Mouse (Mus musculus): Measurements from ENCODE around the gene Hist1h3d. TPM values are rescaled to one million over a fixed set of nuclear protein-coding genes. Genes with fewer than 3 reads are reported as not detected.

Gene Hist1h3d
- polyA plus RNA-seq, 1 experiment, result 21.8 TPM

DNA sequence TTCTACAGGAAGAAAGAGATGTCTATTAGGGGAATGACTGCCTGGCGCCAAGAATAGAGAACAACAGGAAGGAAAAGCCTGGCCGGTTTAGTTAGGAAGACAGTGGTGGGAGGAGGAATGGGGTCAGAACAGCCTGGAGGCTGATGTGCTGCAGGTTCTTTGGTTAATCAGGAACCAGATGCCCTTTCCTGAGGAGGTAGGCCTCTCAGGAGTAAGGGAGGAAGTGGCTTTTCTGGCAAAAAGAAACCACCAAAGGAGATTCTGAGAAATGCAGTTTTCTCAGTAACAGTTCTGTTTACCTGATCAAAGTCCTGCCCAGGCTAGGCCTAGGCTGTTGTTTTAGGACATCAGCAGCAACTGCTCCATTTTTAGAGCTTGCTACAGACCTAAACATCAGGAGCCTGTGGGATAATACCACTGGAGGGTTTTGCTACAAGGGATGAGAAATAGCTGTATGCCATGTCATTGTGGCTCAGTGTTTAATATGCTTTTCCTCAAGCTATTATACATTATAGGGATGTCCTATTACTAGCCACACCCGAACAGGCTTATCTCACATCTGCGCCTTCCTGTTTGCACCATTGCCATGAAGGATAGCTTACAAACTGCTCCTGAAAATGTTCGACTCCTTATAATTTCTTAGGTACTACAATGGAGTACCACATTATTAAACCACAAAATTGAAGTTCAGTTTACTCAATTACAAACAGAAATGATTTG lies 17.6 kb downstream of the Hist1h3d start:
- TF ChIP-seq POLR2A (IDR thresholded peaks at IDR 0.05; ENCODE audit: borderline replicate concordance, extremely low read depth, insufficient read depth, insufficient read length, poor library complexity, severe bottlenecking), result no peak
- TF ChIP-seq CTCF (IDR thresholded peaks at IDR 0.05; ENCODE audit: borderline replicate concordance, extremely low read depth, insufficient read depth, insufficient read length), result no peak
- DNase-seq (ENCODE audit: low read depth), result no peak

DNA sequence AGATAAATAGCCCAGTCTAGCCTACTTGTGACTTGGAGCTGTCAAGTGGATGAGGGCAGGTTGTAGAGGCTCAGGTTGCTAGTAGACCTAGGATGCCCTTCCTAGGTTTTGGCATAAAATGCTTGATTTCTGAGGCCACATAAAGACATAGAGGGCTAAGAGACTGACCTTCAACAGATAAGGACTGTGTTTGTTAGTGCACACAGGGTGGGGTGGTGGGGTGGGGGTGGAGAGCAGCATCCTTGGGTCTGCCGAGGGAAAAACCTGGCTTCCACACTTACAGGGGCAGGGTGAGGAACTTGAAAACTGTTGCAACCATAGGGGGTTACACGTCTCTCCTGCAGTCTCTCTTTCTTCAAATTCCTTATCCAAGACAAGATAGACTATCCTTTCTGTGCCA lies 19.6 kb downstream of the Hist1h3d start:
- no peak for DNase-seq (ENCODE audit: low read depth)
- TF ChIP-seq POLR2A (IDR thresholded peaks at IDR 0.05; ENCODE audit: borderline replicate concordance, extremely low read depth, insufficient read depth, insufficient read length, poor library complexity, severe bottlenecking) (no peak), CTCF (IDR thresholded peaks at IDR 0.05; ENCODE audit: borderline replicate concordance, extremely low read depth, insufficient read depth, insufficient read length) (no peak)

DNA sequence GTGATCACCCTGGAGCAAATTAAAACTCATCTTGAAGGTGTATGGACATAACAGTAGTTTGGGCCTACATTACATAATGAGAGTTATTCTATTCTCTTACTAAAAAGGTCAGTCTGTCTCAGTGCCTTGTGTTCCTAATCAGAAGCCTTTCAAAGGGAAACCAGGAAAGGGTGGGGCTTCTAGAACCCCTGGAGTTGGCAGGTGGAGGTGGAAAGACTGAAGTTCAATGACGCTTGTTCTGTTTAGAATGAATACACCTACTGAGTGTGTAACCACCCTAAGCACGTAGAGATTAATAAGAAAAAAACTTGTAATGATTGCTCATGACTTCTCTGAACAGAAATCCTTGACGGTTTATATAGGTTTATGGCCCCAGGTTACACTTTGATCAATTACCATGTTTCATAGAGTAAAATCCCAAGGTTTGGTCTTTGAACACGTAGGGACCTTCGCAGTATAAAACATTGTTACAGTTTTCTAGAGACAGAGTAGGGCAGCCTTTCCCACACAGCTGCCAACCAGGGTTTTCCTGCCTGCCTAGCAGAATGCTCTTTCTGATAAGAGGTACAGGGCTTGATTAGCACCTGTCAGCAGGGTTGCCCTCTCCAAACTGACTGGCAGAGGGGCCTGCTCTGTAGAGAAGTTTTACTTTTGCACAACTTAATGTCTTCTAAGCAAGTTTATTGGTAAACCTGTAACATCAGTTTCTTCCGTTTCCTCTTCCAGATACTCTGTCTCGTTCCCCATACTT lies 20.2 kb downstream of the Hist1h3d start:
- TF ChIP-seq POLR2A (IDR thresholded peaks at IDR 0.05; ENCODE audit: borderline replicate concordance, extremely low read depth, insufficient read depth, insufficient read length, poor library complexity, severe bottlenecking) (no peak), CTCF (IDR thresholded peaks at IDR 0.05; ENCODE audit: borderline replicate concordance, extremely low read depth, insufficient read depth, insufficient read length) (no peak)
- DNase-seq (ENCODE audit: low read depth), result no peak

DNA sequence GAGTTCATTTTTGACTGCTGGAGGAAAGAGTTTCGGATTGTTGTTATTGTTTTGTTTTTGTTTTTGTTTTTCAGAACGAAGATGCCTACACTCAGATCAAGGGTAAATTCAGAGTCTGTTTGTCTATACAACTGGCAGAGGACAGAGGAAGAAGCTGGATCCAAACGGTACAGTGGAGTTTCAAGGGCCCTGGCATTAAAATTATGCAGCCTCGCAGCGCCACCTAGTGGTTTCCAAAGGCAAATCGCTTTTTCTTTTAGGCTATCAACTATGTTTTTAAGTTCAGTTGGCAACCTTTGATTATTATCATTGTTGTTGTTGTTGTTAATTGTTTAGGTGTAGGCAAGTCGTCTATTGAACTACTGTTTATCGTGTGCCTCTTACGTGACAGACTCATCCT lies 22.4 kb downstream of the Hist1h3d start:
- DNase-seq (ENCODE audit: low read depth), result peak; percentile 88
- no peak for TF ChIP-seq POLR2A (IDR thresholded peaks at IDR 0.05; ENCODE audit: borderline replicate concordance, extremely low read depth, insufficient read depth, insufficient read length, poor library complexity, severe bottlenecking)
- TF ChIP-seq CTCF (IDR thresholded peaks at IDR 0.05; ENCODE audit: borderline replicate concordance, extremely low read depth, insufficient read depth, insufficient read length), result peak; percentile 84

DNA sequence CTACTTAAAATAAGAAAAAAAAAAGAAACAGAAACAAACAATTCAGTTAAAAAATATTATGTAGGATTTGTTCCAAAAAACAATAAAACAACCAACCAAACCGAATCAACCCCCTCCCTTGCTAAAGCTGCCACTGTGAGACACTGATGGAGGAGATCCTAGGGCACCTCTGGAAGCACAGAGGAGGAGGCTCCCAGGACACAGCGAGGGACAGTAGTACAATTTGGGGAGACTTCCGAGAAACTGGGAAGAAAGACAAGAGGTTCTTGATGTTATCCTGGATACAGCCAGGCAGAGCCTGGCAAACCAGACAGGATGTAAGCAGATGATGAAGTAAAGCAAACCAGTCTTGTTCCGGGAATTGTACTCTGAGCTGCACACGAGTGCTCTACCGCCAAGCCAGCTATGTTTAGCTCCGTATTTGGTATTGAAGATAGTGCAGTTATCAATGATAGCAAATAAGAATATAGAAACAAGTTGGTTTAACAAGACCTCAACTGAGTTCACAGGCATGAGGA lies 27.7 kb downstream of the Hist1h3d start:
- no peak for DNase-seq (ENCODE audit: low read depth)
- TF ChIP-seq CTCF (IDR thresholded peaks at IDR 0.05; ENCODE audit: borderline replicate concordance, extremely low read depth, insufficient read depth, insufficient read length), result no peak
- TF ChIP-seq POLR2A (IDR thresholded peaks at IDR 0.05; ENCODE audit: borderline replicate concordance, extremely low read depth, insufficient read depth, insufficient read length, poor library complexity, severe bottlenecking), result no peak

DNA sequence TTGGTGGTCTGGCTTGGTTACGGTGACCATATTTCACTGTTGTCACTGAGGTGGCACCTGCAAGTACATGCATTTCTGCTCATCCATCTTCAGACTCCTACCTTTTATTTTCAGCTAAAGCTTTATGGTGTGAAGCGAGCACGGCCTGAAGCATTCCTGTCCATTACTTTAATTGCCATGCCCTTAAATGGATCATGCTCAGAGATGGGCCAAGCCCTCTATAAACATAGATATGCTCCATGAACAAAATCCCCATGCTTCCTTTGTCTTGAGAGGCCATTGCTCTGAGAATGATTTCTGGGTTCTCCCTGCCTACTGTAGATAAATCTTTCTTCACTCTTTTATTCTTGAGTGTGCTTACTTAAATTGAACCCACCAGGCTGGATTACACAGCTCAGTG lies 28.9 kb downstream of the Hist1h3d start:
- TF ChIP-seq POLR2A (IDR thresholded peaks at IDR 0.05; ENCODE audit: borderline replicate concordance, extremely low read depth, insufficient read depth, insufficient read length, poor library complexity, severe bottlenecking) (no peak), CTCF (IDR thresholded peaks at IDR 0.05; ENCODE audit: borderline replicate concordance, extremely low read depth, insufficient read depth, insufficient read length) (no peak)
- no peak for DNase-seq (ENCODE audit: low read depth)

DNA sequence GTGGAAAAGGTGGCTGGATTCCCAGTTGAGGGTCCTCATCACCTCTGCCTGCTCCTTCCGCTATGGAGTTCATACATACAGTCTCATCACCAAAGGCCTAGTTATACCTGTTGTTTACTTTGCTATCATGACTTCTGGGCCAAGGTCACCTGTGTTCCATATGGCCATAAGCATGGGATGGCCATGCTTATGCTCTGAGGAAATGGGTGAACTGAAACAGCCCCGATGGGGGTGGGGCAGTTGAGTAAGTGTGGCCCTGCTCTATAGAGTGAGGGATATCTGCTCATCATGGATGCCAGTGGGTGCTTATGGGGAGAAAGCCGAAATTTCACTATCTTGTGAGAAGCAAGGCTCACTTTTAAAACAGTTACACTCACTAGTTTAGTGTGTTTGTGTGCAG lies 29.5 kb downstream of the Hist1h3d start:
- DNase-seq (ENCODE audit: low read depth), result no peak
- no peak for TF ChIP-seq CTCF (IDR thresholded peaks at IDR 0.05; ENCODE audit: borderline replicate concordance, extremely low read depth, insufficient read depth, insufficient read length)
- TF ChIP-seq POLR2A (IDR thresholded peaks at IDR 0.05; ENCODE audit: borderline replicate concordance, extremely low read depth, insufficient read depth, insufficient read length, poor library complexity, severe bottlenecking), result no peak

DNA sequence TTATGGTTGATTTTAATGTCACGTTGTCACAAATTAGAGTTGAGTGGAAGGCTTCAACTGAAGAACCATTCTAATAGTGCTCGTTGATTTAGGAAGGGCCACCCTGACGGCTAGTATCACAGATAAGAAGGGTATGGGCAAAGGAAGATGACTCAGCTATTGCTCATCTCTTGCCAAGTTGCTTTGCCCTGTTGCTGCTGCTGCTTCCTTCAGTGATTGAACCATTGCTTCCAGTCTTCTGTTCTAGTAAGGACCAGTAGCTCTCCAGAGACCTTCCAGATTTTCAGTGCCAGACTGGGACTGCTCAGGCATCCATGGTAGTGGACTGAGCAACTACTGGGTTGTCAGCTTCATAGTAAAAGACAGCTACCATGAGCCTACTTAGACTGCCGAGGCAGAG lies 33.6 kb downstream of the Hist1h3d start:
- TF ChIP-seq CTCF (IDR thresholded peaks at IDR 0.05; ENCODE audit: borderline replicate concordance, extremely low read depth, insufficient read depth, insufficient read length), result no peak
- no peak for TF ChIP-seq POLR2A (IDR thresholded peaks at IDR 0.05; ENCODE audit: borderline replicate concordance, extremely low read depth, insufficient read depth, insufficient read length, poor library complexity, severe bottlenecking)
- no peak for DNase-seq (ENCODE audit: low read depth)

DNA sequence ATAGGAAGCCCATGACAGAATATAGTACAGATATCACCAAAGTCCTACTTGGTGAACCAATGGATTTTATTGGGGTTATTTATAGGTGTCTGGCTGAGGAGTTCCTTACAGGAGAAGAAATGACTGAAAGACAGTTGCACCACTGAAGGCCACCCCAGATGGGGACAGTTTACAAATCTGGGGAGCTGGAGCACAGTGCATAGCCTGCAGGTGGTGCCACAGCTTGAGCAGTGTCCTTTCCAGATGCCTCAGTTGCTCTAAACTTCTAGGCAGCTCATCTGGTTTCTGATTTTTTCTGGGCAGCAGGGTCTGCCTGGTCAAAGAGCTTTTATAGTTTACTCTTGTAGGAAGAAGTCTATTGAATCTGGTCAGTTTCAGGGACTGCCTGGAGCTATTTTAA lies 34.3 kb downstream of the Hist1h3d start:
- DNase-seq (ENCODE audit: low read depth), result no peak
- no peak for TF ChIP-seq CTCF (IDR thresholded peaks at IDR 0.05; ENCODE audit: borderline replicate concordance, extremely low read depth, insufficient read depth, insufficient read length)
- TF ChIP-seq POLR2A (IDR thresholded peaks at IDR 0.05; ENCODE audit: borderline replicate concordance, extremely low read depth, insufficient read depth, insufficient read length, poor library complexity, severe bottlenecking), result no peak

DNA sequence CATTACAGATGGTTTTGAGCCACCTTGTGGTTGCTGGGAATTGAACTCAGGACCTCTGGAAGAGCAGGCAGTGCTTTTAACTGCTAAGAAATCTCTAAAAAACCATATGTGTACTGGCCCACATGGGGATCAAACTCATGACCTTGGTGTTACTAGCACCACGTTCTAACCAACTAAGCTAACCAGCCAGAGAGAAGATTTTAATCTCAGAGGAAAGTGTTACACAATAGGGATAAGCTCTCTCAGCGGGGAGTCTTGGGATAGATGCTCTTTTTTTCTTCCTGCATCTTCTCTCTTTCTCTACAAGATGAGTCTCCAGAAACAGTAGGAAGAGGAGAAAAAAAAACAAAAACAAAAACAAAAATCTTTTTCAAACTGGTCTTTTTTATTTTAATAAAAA lies 34.8 kb downstream of the Hist1h3d start:
- DNase-seq (ENCODE audit: low read depth), result no peak
- no peak for TF ChIP-seq POLR2A (IDR thresholded peaks at IDR 0.05; ENCODE audit: borderline replicate concordance, extremely low read depth, insufficient read depth, insufficient read length, poor library complexity, severe bottlenecking)

DNA sequence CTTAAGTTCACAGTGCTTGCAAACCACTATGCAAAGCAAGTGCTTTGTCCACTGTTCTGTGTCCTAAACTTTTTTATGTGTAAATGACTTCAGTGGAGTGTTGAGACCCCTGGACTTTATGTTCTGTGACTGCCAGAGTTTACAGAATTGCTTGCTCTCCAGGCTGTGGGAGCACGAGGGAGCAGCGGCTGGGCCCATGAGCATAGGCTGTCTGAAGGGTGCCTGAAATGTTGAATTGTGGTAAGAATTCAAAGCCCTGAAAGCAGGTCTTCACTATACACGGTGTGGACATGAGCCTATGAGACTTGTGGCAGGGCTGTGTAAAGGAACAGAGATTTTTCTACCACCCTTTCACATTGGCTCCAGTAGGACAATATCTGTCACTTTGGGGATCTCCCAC lies 36.1 kb downstream of the Hist1h3d start:
- DNase-seq (ENCODE audit: low read depth), result no peak
- TF ChIP-seq CTCF (IDR thresholded peaks at IDR 0.05; ENCODE audit: borderline replicate concordance, extremely low read depth, insufficient read depth, insufficient read length), result no peak
- TF ChIP-seq POLR2A (IDR thresholded peaks at IDR 0.05; ENCODE audit: borderline replicate concordance, extremely low read depth, insufficient read depth, insufficient read length, poor library complexity, severe bottlenecking), result no peak

Measured in brain, embryonic 14.5 days (tissue).